In genomic region chr6:104108386-104108785, GRCm38 (mm10) we compare ENCODE assay signal across 17 mouse cellular contexts.
"Had no signal": no experiment of that assay in that cellular context is flagged by ENCODE, and none has a peak within 500 bp of the region (broad histone marks: within the 10 kb centered on the region; RNA-seq: fewer than 3 reads in every experiment).

No protein-coding gene starts in this region.

- H3K27ac ChIP-seq: left cerebral cortex, adult 2 months; limb, embryonic 15.5 days; liver, embryonic 12.5 days; macrophage; midbrain, embryonic 12.5 days; neural tube, embryonic 13.5 days; stomach, embryonic 15.5 days had no signal

- H3K27me3 ChIP-seq: limb, embryonic 15.5 days; liver, embryonic 12.5 days; megakaryocyte, embryonic 14.5 days; midbrain, embryonic 12.5 days; neural tube, embryonic 13.5 days; stomach, embryonic 15.5 days had no signal

- H3K4me1 ChIP-seq: limb, embryonic 15.5 days; liver, embryonic 12.5 days; megakaryocyte, embryonic 14.5 days; midbrain, embryonic 12.5 days; neural tube, embryonic 13.5 days; stomach, embryonic 15.5 days had no signal

- H3K36me3 ChIP-seq: limb, embryonic 15.5 days; liver, embryonic 12.5 days; midbrain, embryonic 12.5 days; neural tube, embryonic 13.5 days; stomach, embryonic 15.5 days had no signal

- H3K9ac ChIP-seq: limb, embryonic 15.5 days; liver, embryonic 12.5 days; lung, embryonic 14.5 days; midbrain, embryonic 12.5 days; neural tube, embryonic 13.5 days; stomach, embryonic 15.5 days had no signal

- ATAC-seq: liver, embryonic 12.5 days; midbrain, embryonic 16.5 days had no signal

- H3K9me3 ChIP-seq: limb, embryonic 15.5 days; liver, embryonic 12.5 days; megakaryocyte, embryonic 14.5 days; midbrain, embryonic 12.5 days; neural tube, embryonic 13.5 days; stomach, embryonic 15.5 days had no signal

- H3K4me3 ChIP-seq: left cerebral cortex, adult 2 months; limb, embryonic 15.5 days; liver, embryonic 12.5 days; megakaryocyte, embryonic 14.5 days; midbrain, embryonic 12.5 days; neural tube, embryonic 13.5 days; stomach, embryonic 15.5 days had no signal

- H3K4me2 ChIP-seq: limb, embryonic 15.5 days; liver, embryonic 12.5 days; lung, embryonic 14.5 days; midbrain, embryonic 12.5 days; neural tube, embryonic 13.5 days; stomach, embryonic 15.5 days had no signal

- DNase-seq: kidney, adult 18-20 months; kidney, postnatal 10 days; kidney, postnatal 4 days; lung, embryonic 14.5 days; lung, postnatal 10 days; retina, postnatal 1 day; right cerebral cortex, postnatal 14 days; thymus, postnatal 36 days had no signal
